25 mouse cellular contexts compared by ENCODE assay signal in genomic region chr19:7072221-7072620, GRCm38 (mm10). TPM values are rescaled to one million over a fixed set of nuclear protein-coding genes. Genes with fewer than 3 reads are reported as not detected.
DNase-seq lines count a peak whose midpoint lies in the region; ATAC-seq lines count a peak whose summit lies in the region.
"Had no signal": no experiment of that assay in that cellular context is flagged by ENCODE, and none has a peak within 500 bp of the region (broad histone marks: within the 10 kb centered on the region; RNA-seq: fewer than 3 reads in every experiment).

No protein-coding gene starts in this region.

- no peaks in the 10 kb centered on the region for H3K9me3 ChIP-seq in midbrain, embryonic 10.5 days (replicated peaks)
- no peaks in the 10 kb centered on the region for H3K9me3 ChIP-seq in midbrain, embryonic 15.5 days
- H3K9me3 ChIP-seq: embryonic facial prominence, embryonic 12.5 days; heart, embryonic 15.5 days; limb, embryonic 15.5 days; liver, embryonic 15.5 days had no signal

- H3K36me3 ChIP-seq in midbrain, embryonic 10.5 days = no peaks in the 10 kb centered on the region
- H3K36me3 ChIP-seq in midbrain, embryonic 15.5 days (replicated peaks) = no peaks in the 10 kb centered on the region
- H3K36me3 ChIP-seq: embryonic facial prominence, embryonic 12.5 days; heart, embryonic 15.5 days; limb, embryonic 15.5 days; liver, embryonic 15.5 days had no signal

- ATAC-seq in midbrain, embryonic 15.5 days (replicated peaks) = no peak
- ATAC-seq in granulocyte monocyte progenitor cell, adult 5-6 weeks (replicated peaks; ENCODE audit: poor library complexity, severe bottlenecking) = no peak
- ATAC-seq: forebrain, embryonic 14.5 days; hindbrain, postnatal 0 days had no signal

- 76% methylated on average over 6 of the region's 6 CpGs for WGBS in midbrain, embryonic 10.5 days
- WGBS in midbrain, embryonic 15.5 days = 52% methylated on average over 6 of the region's 6 CpGs

- H3K4me1 ChIP-seq in midbrain, embryonic 10.5 days = peaks cover 82% of the 10 kb centered on the region
- peaks cover 68% of the 10 kb centered on the region for H3K4me1 ChIP-seq in midbrain, embryonic 15.5 days

- no peak for DNase-seq in midbrain, embryonic 10.5 days (ENCODE audit: low spot score)
- DNase-seq in kidney, adult 8-10 months = peak; percentile 56 to 79
- peak; percentile 65 for DNase-seq in kidney, postnatal 10 days
- DNase-seq in ovary, adult 18-20 months (ENCODE audit: low spot score) = no peak
- DNase-seq in frontal cortex, postnatal 10 days (ENCODE audit: low spot score in 2 of 2) = no peak
- DNase-seq: adrenal gland, adult 8-10 months; cerebellum, adult 9-11 months; heart, postnatal 4 days; layer of hippocampus, postnatal 36 days; lung, postnatal 10 days; midbrain, embryonic 14.5 days; right cerebral cortex, postnatal 14 days; spleen, adult 18-20 months; thymus, adult 18-20 months had no signal

- no peak overlapping the region; the same call in 1 of the 2 replicates for H3K4me3 ChIP-seq in midbrain, embryonic 10.5 days
- no peak overlapping the region for H3K4me3 ChIP-seq in midbrain, embryonic 15.5 days
- H3K4me3 ChIP-seq: embryonic facial prominence, embryonic 12.5 days; erythroblast, embryonic 14.5 days; heart, embryonic 15.5 days; limb, embryonic 15.5 days; liver, embryonic 15.5 days; myocyte had no signal

- peaks cover 87% of the 10 kb centered on the region for H3K27me3 ChIP-seq in midbrain, embryonic 10.5 days (ENCODE audit: low read depth, poor library complexity, severe bottlenecking)
- H3K27me3 ChIP-seq in midbrain, embryonic 15.5 days (replicated peaks) = 0 out of 2 replicates have a peak, but pooled peaks cover 18% of the 10 kb centered on the region

- H3K9ac ChIP-seq in midbrain, embryonic 15.5 days = no peak overlapping the region
- H3K9ac ChIP-seq: embryonic facial prominence, embryonic 12.5 days; heart, embryonic 15.5 days; limb, embryonic 15.5 days; liver, embryonic 15.5 days had no signal

- no peak overlapping the region for H3K4me2 ChIP-seq in midbrain, embryonic 15.5 days
- H3K4me2 ChIP-seq: embryonic facial prominence, embryonic 12.5 days; heart, embryonic 15.5 days; limb, embryonic 15.5 days; liver, embryonic 15.5 days had no signal

- peak overlapping the region; percentile 85 for H3K27ac ChIP-seq in midbrain, embryonic 10.5 days (replicated peaks)
- no peak overlapping the region for H3K27ac ChIP-seq in midbrain, embryonic 15.5 days
- H3K27ac ChIP-seq: embryonic facial prominence, embryonic 12.5 days; heart, embryonic 15.5 days; hindbrain, postnatal 0 days; limb, embryonic 15.5 days; liver, embryonic 15.5 days had no signal

RNA-seq across cellular contexts. Expression of gene Macrod1, which starts 15.6 kb away (rescaled TPM):
- 2.2 and 2.9 TPM in 2 replicates for polyA plus RNA-seq in midbrain, embryonic 10.5 days (2016; fragmentation: Nextera tagmentation; extraction: Ambion mirVana)
- polyA plus RNA-seq in midbrain, embryonic 15.5 days (2015; fragmentation: Nextera tagmentation; extraction: Ambion mirVana) = 5.6 and 6.0 TPM in 2 replicates
- total RNA-seq in granulocyte monocyte progenitor cell, adult 5-6 weeks (2014; fragmentation: Nextera tagmentation) = 7.8 and 13.6 TPM in 2 replicates
- total RNA-seq in granulocyte monocyte progenitor cell, adult 5-6 weeks (2017) = 4.5 and 6.3 TPM in 2 replicates

RNA-seq across cellular contexts. Expression of gene Stip1, which starts 32.5 kb away (rescaled TPM):
- polyA plus RNA-seq in midbrain, embryonic 10.5 days (2016; fragmentation: Nextera tagmentation; extraction: Ambion mirVana) = 427 and 470 TPM in 2 replicates
- 214 and 230 TPM in 2 replicates for polyA plus RNA-seq in midbrain, embryonic 15.5 days (2015; fragmentation: Nextera tagmentation; extraction: Ambion mirVana)
- 162 and 187 TPM in 2 replicates for total RNA-seq in granulocyte monocyte progenitor cell, adult 5-6 weeks (2014; fragmentation: Nextera tagmentation)
- 246 and 270 TPM in 2 replicates for total RNA-seq in granulocyte monocyte progenitor cell, adult 5-6 weeks (2017)

RNA-seq across cellular contexts. Expression of gene Flrt1, which starts 33.3 kb away (rescaled TPM):
- polyA plus RNA-seq in midbrain, embryonic 10.5 days (2016; fragmentation: Nextera tagmentation; extraction: Ambion mirVana) = 6.0 and 7.5 TPM in 2 replicates
- 12.2 and 12.5 TPM in 2 replicates for polyA plus RNA-seq in midbrain, embryonic 15.5 days (2015; fragmentation: Nextera tagmentation; extraction: Ambion mirVana)
- not detected in 2 replicates for total RNA-seq in granulocyte monocyte progenitor cell, adult 5-6 weeks (2014; fragmentation: Nextera tagmentation)
- total RNA-seq in granulocyte monocyte progenitor cell, adult 5-6 weeks (2017) = not detected in 2 replicates
- total RNA-seq: megakaryocyte progenitor cell, adult 5-6 weeks had no signal
- polyA plus RNA-seq: erythroblast, embryonic 14.5 days had no signal

RNA-seq across cellular contexts. Expression of gene Fermt3, which starts 53.0 kb away (rescaled TPM):
- 8.5 and 10.3 TPM in 2 replicates for polyA plus RNA-seq in midbrain, embryonic 10.5 days (2016; fragmentation: Nextera tagmentation; extraction: Ambion mirVana)
- polyA plus RNA-seq in midbrain, embryonic 15.5 days (2015; fragmentation: Nextera tagmentation; extraction: Ambion mirVana) = 4.8 and 5.2 TPM in 2 replicates
- 103 and 119 TPM in 2 replicates for total RNA-seq in granulocyte monocyte progenitor cell, adult 5-6 weeks (2014; fragmentation: Nextera tagmentation)
- total RNA-seq in granulocyte monocyte progenitor cell, adult 5-6 weeks (2017) = 182 and 230 TPM in 2 replicates

Comparison
In these comparisons a context has a peak if more than half of its experiments do, and no peak if none do; other contexts are left out.
1. DNase-seq: peak in kidney, adult 8-10 months (2 of 2) and kidney, postnatal 10 days (single experiment); none in midbrain, embryonic 10.5 days (single experiment), ovary, adult 18-20 months (single experiment) and frontal cortex, postnatal 10 days (0 of 2).